Mouse (Mus musculus): ENCODE data around the gene Nectin4.
"Not testable (repeated sequence)": the region's sequence is repeated elsewhere in the genome, so short reads cannot be mapped to it uniquely, and the experiment has no call there.

Gene Nectin4

DNA sequence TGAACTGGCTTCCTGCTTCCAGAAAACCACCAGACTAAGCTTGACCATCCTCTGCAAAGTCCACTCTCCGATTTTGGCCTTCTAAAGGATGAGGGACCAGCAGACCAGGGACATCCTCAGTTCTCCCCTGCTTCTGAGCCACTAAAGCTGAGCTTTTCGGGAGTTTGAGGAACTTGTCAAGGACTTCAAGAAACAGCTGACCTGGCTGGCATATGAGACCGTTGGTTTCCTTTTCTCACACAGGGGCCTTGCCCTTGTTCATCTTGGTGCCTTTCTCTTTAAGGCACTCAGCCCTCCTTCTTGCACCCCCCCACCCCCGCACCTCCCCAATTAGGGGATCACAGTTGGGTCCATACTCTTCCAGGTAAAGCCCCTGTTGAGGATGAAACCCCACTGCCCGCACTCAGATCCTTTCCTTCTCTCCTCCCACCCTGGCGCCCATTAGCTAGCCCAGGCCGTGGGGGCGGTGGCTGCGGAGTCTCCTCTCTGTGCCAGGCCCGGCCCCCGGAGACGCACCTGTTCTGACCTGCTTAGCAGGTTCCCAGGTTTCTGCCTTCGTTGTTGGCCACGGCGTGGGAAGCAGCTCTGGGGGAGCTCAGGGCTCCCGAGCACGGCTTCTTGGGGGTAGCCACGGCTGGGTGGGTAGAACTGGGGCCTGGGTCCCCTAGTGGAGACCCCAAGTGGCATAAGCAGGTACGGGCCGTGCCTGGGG lies at the start of gene Nectin4:
Nectin4 (plus strand) TSS at position 255 of the 712 bp plus-strand sequence.
- no peak for DNase-seq

DNA sequence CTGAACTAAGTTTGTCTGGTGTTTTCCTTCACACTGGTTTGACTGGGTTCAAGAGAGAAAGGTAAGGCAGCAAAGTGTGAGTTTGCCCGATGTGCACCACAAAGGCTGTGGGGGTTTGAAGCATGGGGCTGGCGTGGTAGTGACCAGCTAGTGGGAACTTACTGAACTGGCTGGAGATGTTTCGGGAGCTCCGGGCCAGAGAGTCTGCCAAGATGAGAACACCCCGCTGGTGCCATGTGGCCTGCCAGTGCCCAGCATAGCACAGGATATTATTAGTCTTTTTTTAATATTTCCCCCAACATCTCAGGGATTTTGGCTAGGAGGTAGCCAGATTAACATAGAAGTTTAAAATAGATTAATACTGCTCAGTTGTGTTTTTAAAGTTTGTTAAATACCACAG lies 49.7 kb upstream of the Nectin4 start:
- peak; percentile 74 to 87 for DNase-seq

DNA sequence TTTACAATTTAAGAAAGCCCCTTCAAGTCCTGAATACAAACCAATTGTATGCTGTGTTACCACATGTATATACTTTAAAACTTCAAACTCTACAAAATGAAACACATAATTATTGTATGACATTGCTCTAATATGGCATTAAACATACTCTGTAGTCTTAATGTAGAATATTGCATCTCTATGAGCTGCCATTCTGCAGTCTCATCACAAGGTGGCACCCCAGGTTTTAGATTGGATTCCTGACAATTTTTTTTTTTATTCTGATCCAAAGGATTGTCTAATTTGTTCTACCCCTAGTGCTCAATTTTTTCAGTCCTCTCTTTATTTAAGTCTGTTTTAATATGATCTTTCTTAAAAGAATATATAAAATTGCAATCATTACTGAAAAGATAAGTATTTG lies 48.5 kb upstream of the Nectin4 start:
- DNase-seq = peak; percentile 35 to 40

DNA sequence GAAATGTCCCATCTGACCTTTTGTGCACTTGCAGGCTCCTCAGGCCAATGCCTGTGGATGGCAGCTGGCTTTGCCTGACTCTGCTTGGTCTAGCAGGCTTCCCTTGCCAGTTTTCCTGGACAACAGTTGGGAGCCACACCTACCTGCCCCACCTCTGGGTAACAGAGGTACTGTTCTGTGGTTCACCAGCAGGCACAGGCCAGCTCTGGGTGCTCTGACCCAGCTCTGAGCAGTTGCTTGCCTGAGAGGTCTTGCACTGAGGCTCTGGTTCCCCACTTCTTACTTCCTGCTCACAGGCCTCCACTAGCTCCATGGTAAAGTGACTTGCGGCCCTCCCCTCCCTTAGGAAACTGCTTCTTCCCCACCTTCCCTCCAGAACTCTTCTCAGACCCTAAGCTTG lies 47.9 kb upstream of the Nectin4 start:
- DNase-seq = no peak

DNA sequence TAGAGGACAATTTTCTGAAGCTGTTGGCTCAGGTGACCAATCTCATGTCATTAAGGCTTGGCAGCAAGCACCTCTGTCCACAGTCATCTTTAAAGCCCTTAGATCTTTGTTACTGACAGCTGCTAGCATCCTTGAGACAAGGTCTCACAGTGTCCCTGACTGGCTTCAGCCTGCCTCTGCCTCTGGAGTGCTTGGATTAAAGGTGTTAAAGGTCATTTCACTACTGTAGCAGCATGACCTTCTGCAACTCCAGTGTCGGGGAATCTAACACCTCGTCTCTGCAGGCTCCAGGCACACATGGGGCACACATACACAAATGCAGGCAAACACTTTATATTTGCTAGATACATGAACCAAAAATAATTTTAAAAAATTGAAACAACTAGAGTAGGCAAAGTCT lies 44.3 kb upstream of the Nectin4 start:
- no peak for DNase-seq

DNA sequence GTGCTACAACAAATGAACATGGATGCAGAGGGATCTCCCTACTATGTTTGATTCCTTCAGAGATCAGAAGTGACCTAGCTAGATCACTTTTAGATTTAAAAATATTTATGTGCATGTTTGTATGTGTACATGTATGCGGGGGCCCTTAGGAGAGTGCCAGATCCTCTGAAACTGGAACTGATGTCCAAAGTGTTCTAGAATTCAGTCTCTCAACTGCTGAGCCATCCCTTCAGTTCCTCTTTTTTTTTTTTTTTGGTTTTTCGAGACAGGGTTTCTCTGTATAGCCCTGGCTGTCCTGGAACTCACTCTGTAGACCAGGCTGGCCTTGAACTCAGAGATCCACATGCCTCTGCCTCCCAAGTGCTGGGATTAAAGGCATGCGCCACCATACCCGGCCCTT lies 43.3 kb upstream of the Nectin4 start:
- DNase-seq = not testable (repeated sequence)

DNA sequence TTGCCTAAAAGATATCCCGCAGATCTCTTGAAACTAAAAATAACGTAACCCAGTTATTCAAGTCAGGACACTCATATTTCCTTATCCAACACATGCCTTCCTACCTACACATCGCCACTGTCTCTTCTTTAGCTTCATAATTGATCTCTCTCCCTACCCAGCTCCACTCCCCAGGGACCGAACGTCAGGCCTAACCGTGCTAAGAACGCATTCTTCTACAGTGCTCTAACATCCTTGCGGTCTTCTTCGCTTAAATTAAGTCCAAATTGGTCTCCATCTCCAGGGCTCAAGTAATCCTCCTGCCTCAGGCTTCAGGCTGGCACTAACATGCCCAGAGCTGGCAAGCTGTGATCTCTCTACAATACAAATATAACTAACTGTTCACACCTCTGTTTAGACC lies 41.7 kb upstream of the Nectin4 start:
- peak in 1 of 2 experiments; percentile 49 for DNase-seq

DNA sequence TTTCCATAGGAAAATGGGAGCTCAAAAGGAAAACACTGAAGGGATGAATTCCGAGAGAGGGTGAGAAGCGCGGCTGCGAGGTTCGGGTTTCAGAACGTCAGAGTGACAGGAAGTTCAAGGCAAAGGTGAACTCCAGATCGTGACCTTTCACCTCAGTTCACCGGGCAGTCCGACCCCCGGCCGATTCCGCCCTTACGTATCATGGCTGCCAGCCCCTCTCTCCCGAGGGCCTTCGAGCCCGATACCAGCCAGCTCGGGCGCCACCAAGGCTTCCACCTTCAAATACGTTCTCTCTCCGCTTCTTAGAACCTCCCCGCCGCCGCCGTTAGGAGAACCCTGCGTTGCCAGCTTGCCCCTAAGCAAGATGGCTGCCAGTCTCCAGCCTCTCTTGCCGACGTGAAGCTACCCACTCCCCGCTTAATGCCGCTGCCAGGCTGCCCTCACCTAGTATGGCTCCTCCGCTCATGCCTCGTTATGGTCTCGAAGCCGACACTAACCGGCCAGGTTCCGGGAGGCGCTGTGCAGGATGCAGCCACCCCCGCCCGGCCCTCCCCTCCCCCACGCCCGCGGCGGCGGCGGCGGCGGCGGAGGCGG lies 41.0 kb upstream of the Nectin4 start, which contains the start of gene Dedd:
Dedd (plus strand) TSS at position 307 of the 594 bp plus-strand sequence.
- peak; percentile 94 for DNase-seq

DNA sequence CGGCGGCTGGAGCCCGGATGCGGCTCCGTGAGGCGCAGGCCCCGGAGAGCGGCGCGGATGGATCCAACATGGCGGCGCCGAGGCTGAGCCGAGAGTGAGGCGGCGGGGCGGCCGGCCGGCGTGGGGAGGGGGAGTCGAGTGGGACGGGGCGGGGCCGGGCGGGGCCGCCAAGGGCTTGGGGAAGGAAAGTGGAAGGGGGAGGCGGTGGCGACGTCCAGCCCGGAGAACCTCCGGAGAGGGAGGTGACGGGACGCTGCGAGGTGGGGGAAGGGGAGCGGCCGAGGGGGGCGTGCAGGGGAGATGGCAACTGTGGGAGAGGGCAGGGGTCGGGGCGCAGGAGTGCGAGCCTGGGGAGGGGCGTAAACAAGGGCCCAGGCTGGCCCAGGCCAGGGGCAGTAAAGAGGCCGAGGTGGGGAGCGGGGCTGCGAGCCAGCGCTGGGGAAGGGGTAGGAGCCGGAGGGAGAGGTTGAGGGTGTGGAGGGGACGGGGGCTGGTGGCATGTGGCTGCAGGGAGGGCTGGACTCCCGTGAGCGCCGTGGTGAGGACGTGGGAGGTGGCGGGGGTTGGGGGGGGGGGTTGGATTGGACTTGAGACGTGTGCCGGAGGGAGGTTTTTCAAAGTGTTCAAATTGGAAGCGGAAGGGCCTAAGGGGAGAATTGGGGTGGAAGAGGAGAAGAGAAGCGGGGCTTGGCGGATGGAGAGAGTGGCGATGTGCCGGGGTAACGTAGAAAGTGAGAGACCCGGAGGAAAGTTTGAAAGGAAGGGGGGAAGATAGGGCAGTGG lies 40.3 kb upstream of the Nectin4 start:
- peak; percentile 48 to 86 for DNase-seq

DNA sequence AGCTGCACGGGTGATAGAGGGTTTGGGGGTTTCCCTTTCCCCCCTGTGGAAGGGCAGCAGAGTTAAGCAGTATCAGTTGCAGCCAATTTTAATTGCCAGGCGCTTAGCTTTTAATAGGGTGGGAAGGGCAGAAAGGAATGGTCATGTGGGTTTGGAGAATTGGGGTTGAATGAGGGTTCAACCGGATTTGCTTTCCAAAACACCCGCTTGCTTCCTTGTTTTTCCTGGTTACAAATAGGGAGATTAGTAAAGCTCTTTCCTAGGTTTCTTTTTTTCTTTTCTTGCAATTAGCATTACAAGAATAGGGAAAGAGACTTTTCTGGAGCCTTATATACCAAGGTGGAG lies 39.7 kb upstream of the Nectin4 start:
- DNase-seq = no peak

DNA sequence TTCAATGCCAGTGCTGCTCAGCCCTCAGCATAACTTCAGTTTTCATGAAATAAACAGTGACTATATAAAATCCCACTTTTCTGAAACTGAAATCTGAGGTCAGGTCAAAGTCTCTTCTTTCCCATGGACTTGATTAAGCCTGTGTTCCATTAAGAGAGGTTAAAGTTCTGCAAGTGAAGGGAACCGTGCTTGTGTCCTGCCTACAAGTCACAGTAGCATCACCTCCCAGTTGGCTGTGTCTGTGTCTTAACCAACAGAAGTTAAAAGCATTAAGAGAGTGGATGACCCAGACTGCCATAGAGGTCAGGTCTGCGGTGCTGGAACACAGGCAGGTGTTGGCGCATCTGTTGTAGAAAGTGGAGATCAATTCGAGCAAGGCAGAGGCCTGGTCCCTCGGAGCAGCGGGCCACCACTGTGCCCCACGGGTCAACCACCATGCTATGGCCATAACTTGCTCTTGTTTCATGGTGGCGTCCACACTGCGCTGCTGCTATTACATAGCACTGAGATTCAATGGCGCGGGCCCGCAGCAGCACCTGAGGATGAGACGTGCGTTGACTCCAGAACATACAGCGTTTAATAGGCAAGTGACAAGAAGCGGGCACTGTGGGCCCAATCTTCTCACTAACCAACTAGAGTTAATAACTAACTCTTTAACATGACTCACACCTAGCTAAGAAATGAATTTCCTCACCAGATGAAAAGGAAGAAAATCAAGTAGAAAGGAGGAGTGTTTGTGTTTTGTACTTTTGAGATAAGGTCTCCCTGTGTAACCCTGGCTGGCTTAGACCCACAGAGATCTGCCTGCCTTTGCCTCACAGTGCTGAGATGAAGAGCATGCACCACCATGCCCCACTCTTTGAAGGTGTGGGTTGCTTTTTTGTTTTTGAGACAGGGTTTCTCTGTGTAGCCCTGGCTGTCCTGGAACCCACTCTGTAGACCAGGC lies 27.4 kb upstream of the Nectin4 start:
- DNase-seq = no peak

DNA sequence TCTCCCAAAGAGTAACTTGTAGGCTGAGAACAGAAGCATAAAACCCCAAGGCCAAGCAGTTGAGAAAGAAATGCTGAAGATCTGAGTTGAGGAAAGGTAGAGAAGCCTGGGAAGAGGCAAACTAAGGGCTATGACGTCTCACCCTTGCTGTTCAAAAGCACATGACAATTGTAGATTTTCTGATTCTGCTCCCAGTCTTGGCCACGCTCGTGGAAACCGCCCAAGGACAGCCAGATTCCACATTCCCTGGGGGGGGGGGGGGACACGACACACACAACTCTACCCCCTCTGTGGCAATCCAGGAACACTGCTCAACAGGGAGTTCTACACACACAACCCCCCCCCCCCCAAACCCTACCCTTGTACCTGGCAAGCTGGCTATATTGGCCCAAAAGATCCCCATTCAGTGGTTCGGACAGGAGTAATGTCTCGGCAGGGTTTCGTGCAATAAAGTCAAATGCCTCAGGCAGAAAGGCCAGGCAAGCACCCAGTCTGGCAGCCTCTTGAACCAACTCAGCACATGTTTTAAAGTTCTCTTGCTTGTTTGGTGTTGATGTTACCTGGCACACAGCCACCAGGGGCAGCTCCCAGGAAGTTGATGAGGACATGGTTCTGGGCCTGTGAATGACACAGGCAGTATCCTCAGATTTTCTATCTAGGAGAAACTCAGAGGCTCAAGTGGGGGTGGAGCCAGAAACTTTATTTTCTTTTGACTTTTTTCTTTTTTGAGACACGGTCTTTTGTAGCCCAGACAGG lies 25.8 kb upstream of the Nectin4 start:
- DNase-seq = peak in 1 of 2 experiments; percentile 39

DNA sequence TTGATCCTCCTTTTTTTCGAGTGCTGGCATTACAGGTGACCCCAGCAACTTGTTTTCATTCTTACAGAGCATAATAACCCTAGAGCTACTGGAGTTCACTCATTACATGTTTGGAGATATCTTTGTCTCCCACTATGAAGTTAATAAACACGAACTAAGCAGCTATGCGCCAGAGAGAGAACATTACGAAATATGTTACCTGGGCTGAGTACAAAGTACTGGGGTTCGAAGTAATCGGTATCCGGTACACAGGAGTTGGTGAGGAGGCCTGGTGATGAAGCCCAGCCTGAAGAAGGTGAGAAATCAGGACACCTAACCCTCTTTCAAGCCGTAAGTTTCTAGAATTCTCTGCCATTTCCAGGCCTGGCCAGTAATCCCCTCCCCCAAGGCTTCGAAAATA lies 25.2 kb upstream of the Nectin4 start:
- DNase-seq = no peak

DNA sequence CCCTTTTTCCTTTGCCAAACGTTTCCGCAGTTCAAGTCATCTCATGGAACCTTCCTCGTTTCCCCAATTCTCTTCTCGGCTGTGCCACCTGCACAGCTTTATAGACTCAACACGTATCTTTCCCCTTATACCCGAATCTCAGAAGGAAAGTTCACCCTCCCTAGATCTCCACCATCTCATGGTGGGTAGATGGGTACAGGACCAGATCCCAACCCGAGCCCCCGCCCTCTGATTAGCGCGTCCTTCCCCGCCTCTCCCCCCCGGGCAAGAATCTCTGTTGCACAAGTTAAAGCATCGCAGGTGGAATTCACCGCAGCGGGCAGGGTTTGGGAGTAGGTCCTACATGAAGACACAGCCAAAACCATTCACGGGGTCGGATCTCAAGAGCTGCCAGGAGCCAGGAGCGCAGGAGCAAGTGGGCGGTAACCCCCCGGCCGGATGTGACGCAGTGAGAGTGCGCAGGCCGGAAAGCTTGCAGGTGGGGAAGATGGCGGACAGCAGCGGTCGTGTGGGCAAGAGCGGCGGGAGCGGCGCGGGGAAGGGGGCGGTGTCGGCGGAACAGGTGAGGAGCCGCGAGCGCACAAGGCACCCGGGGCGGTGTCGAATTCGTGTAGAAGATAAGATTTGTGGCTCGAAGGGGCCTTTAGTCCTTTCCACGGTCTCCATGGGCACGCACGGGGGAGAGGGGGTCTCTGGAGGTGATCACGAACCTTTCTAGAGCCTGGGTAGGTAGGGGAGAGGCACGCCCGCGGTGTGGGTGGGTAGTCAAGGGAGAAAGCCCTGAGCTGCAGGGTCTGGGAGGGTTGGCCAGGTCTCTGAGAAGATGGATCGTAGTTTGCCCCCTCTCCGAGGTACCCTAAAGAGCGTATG lies 24.4 kb upstream of the Nectin4 start, which contains the start of the genes Nit1 and Pfdn2:
Nit1 (minus strand) TSS at position 422 of the 870 bp plus-strand sequence.
Pfdn2 (plus strand) TSS at position 446 of the 870 bp plus-strand sequence.
- DNase-seq = peak; percentile 92 to 95

DNA sequence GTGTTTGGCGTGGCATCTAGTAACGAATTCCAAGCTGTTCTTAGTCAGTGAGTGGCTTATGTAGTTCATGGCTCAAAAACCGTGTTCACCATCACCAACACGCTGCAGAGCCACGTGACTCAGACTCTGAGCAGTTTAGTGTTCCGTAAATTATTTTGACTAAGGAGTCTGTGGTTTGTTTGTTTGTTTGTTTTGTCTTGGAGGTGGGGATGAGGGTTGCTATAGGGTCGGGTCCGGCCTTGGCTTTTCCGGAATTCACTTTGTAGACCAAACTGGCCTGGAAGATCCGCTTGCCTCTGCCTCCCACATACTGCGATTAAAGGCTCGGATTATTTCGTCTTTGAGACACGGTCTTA lies 23.8 kb upstream of the Nectin4 start:
- DNase-seq = no peak

DNA sequence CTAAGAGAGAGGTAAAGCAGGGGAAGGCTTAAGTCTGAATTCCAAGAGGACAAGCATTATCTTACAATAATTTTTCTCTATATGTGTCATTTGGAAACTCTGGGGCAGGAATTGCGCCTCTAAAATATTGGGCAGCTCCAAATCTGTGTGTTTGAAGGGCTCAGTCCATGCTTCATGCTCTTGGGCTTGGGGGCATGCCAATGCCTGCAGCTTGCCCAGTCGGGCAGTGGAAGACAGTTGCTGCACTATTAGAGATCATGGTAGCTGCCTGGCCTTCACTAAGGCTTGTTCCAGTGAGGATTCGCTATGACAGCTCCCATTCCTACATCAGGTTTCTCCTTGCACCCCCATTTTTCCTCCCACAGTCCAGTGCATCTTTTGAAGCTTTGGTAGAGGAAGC lies 21.2 kb upstream of the Nectin4 start:
- DNase-seq = peak; percentile 46 to 55

DNA sequence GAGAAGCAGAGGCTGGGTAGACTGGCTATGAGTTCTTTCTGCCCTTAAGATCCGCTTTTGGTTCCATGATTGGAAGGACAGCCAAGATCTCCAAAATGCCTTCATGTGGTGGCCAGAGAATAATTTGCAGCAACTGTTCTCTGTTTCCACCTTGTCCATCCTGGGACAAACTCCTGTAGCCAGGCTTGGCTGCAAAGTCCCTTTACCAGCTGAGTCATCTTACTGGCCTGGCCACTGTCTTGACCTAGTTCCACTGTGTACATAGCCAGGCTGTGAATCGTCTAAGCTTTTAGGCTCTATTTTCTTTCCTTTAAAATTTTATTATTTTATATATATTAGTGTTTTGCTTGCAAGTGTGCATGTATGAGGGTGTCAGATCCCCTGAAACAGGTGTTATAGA lies 20.7 kb upstream of the Nectin4 start:
- no peak for DNase-seq

DNA sequence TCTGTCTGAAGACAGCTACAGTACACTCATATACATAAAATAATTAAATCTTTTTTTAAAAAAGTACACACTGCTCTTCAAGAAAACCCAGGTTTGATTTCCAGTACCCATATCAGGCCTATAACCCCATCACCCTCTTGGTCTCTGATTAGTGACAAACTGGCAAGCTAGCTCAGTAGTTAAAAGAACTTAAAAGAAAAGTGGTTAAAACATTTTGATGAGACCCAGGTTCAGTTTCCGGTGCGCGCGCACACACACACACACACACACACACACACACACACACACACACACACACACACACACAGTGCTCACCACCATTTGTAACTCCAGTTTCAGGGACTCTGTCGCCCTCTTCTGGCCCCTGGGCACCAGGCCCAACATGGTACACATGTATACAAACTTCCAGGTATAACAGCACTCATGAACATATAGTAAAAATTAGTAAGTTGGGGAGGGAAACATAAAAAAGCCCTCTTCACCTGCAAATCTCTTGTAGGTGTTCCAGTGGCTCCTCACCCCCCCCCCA lies 14.0 kb upstream of the Nectin4 start:
- DNase-seq = peak in 1 of 2 experiments; percentile 59

DNA sequence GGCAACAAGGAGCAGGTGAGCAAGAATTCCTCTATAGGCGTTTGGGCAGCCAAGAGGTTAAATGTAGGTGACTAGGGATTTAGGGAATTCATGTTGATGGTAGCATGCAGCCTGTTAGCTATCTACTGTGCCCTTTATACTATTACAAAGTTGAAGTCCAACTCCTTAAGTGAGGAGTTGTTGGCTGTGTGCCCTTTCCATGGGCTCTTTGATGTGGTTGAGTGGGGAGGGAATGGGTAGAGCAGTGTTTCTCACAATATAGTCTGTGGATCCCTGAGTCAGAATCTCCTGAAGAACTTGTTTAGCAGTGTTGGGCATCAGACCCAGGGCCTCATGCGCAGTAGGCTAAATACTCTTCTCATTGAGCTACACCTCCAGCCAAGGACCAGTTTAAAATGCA lies 13.1 kb upstream of the Nectin4 start:
- DNase-seq = no peak

DNA sequence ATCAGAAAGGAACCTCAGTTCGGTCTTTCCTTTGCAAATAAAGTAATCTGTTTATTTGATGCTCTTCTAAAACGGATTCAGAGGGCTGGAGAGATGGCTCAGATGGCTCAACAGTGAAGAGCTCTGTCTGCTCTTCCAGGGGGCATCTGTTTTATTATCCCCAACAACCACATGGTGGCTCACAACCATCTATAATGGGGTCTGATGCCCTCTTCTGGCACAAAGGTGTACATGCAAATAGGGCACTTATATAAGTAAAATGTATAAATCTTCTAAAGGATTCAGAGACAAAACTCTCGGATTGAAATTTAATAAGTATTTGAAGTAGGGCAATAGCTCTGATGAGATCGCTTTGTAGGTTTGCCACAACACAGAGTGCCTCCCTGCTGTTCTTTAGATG lies 11.5 kb upstream of the Nectin4 start:
- peak; percentile 44 to 47 for DNase-seq

DNA sequence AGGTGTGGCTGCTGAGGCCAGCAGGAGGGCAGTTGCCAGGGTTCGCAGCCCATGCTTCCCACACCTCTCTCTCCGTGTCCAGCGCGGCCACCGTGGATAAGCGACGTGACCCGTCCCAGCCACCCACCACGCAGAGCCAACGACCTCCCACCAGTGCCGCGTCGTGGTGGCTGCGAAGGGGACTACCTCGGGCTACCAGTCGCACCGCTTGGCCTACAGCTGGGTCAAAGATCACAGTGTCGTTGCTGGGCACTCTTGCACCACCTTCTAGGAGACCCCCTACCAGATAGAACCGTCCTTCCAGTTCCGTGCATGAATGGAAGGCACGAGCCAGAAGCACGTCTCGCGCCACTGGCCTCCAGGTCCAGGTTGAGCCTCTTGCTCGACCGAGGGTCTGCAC lies 9.6 kb upstream of the Nectin4 start:
- peak; percentile 49 to 65 for DNase-seq
